Mouse (Mus musculus): ENCODE results near the gene Osbpl3. TPM values are rescaled to one million over a fixed set of nuclear protein-coding genes. Genes with fewer than 3 reads are reported as not detected.

Gene Osbpl3
- total RNA-seq, 1 experiment = 9.9 TPM

DNA sequence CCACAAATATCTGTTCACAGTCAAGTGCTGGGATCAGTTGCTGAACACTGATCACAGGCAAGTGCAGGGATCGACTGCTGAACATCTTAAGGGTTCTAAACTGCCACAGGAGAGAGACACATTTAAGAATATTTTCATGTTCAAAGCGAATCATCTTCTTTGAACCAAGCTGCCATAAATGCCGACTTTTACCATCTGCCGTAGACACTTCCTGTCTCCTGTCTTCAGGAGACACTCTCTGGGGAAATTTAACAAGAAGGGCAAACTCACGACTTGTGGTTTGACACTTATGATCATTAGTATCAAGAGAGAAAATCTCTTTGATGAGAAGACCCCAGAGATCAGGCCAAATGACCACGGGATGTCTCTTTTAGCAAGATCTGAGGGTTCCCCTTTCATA is 134.3 kb downstream of the Osbpl3 start:
- in situ Hi-C loops (cut with MboI; ENCODE audit: low sequenced_read_pairs in 2 of 2, unreplicated experiment in 2 of 2) = no loop called here
- Histone ChIP-seq H3K4me3 (ENCODE audit: insufficient read depth in 1 of 2, low read depth in 1 of 2, low read length in 2 of 2, poor library complexity in 1 of 2, severe bottlenecking in 1 of 2) (no peak overlapping the region), H3K27ac (ENCODE audit: insufficient read depth, low read depth, low read length, poor library complexity, severe bottlenecking) (no peak overlapping the region), H3K36me3 (ENCODE audit: control insufficient read depth, insufficient read depth, low read length, poor library complexity, severe bottlenecking) (no peaks in the 10 kb centered on the region), H3K4me1 (ENCODE audit: control insufficient read depth in 2 of 2, insufficient read depth in 2 of 2, low read length in 2 of 2, poor library complexity in 1 of 2) (peaks cover 13 to 14% of the 10 kb centered on the region in 2 experiments), H3K9ac (ENCODE audit: insufficient read depth, low read depth, low read length, poor library complexity, severe bottlenecking) (no peak overlapping the region), H3K9me3 (ENCODE audit: control insufficient read depth, insufficient read depth, low read depth, low read length) (no peaks in the 10 kb centered on the region)
- no peak for DNase-seq (ENCODE audit: low read depth, low spot score)
- TF ChIP-seq MAFK (IDR thresholded peaks at IDR 0.05; ENCODE audit: insufficient read depth, low read depth, low read length) (no peak), HCFC1 (IDR thresholded peaks at IDR 0.05; ENCODE audit: borderline replicate concordance, insufficient read depth, low read length) (no peak), ZC3H11A (IDR thresholded peaks at IDR 0.05; ENCODE audit: borderline replicate concordance, low read depth, low read length) (no peak), CHD2 (IDR thresholded peaks at IDR 0.05; ENCODE audit: low read depth, low read length) (no peak), ZNF384 (IDR thresholded peaks at IDR 0.05; ENCODE audit: low read depth, low read length) (no peak)

DNA sequence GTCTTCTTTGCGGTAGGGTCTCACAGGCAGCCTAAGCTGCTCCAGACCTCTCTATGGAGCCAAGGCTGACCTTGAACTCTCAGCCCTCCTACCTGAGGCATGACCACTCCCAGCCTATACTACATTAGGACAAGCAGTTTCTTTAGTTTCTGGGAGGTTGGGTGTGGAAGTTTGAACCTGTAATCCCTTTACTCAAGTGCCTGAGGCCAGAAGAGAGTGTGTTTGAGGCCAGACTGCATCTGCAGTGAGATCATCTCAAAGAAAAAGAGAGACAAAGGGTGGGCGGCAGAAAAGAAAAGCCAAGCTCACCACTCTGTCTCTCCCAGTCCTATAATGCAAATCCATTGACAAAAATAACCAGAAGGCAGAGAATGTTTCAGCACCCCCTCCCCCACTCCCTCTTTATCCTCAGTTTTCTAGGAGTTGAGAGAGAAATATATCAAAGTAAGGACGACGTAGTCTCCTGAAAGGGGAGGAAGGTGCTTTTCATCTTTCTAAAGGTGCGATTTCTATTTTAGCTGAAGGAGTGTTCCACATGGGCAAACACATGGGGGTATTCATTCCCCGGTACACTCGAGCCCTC is 137.3 kb downstream of the Osbpl3 start:
- Histone ChIP-seq H3K27ac (ENCODE audit: insufficient read depth, low read depth, low read length, poor library complexity, severe bottlenecking) (peak overlapping the region; percentile 67; the same call in 1 of the 2 replicates), H3K4me1 (ENCODE audit: control insufficient read depth in 2 of 2, insufficient read depth in 2 of 2, low read length in 2 of 2, poor library complexity in 1 of 2) (peaks cover 13 to 14% of the 10 kb centered on the region in 2 experiments), H3K9me3 (ENCODE audit: control insufficient read depth, insufficient read depth, low read depth, low read length) (no peaks in the 10 kb centered on the region), H3K4me3 (ENCODE audit: insufficient read depth in 1 of 2, low read depth in 1 of 2, low read length in 2 of 2, poor library complexity in 1 of 2, severe bottlenecking in 1 of 2) (no peak overlapping the region), H3K9ac (ENCODE audit: insufficient read depth, low read depth, low read length, poor library complexity, severe bottlenecking) (no peak overlapping the region), H3K36me3 (ENCODE audit: control insufficient read depth, insufficient read depth, low read length, poor library complexity, severe bottlenecking) (no peaks in the 10 kb centered on the region)
- in situ Hi-C loops (cut with MboI; ENCODE audit: low sequenced_read_pairs in 2 of 2, unreplicated experiment in 2 of 2) = no loop called here
- TF ChIP-seq CHD2 (IDR thresholded peaks at IDR 0.05; ENCODE audit: low read depth, low read length) (no peak), HCFC1 (IDR thresholded peaks at IDR 0.05; ENCODE audit: borderline replicate concordance, insufficient read depth, low read length) (no peak)
- DNase-seq (ENCODE audit: low read depth, low spot score) = peak; percentile 54

DNA sequence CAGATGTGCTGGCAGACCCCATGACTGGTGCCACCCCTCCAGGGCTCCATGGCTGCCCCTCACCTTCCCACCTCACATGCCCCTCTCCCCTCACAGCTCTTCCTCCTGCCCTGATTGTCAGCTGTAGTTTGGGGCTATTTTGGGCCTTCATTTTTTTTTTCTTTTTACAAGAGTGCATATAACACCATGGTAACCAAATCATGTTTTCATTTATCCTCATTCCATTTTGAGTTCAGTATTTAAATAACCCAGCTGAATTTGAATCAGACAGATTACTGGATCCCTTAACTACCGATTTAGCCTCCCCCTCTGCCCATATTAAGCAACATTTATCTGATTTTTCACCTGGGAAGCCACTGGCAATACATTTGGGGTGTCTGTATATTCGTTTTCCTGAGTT is 137.9 kb downstream of the Osbpl3 start:
- H3K4me1 ChIP-seq (ENCODE audit: control insufficient read depth in 2 of 2, insufficient read depth in 2 of 2, low read length in 2 of 2, poor library complexity in 1 of 2) = peaks cover 13 to 14% of the 10 kb centered on the region in 2 experiments
- H3K4me3 ChIP-seq (ENCODE audit: insufficient read depth in 1 of 2, low read depth in 1 of 2, low read length in 2 of 2, poor library complexity in 1 of 2, severe bottlenecking in 1 of 2) = no peak overlapping the region
- in situ Hi-C loops (cut with MboI; ENCODE audit: low sequenced_read_pairs in 2 of 2, unreplicated experiment in 2 of 2) = no loop called here
- H3K27ac ChIP-seq (ENCODE audit: insufficient read depth, low read depth, low read length, poor library complexity, severe bottlenecking) = no peak overlapping the region; the same call in 1 of the 2 replicates
- TF ChIP-seq CHD2 (IDR thresholded peaks at IDR 0.05; ENCODE audit: low read depth, low read length) (no peak), ZC3H11A (IDR thresholded peaks at IDR 0.05; ENCODE audit: borderline replicate concordance, low read depth, low read length) (no peak), HCFC1 (IDR thresholded peaks at IDR 0.05; ENCODE audit: borderline replicate concordance, insufficient read depth, low read length) (no peak), ZNF384 (IDR thresholded peaks at IDR 0.05; ENCODE audit: low read depth, low read length) (no peak), MAFK (IDR thresholded peaks at IDR 0.05; ENCODE audit: insufficient read depth, low read depth, low read length) (no peak)
- H3K9me3 ChIP-seq (ENCODE audit: control insufficient read depth, insufficient read depth, low read depth, low read length) = no peaks in the 10 kb centered on the region
- DNase-seq (ENCODE audit: low read depth, low spot score) = no peak
- no peaks in the 10 kb centered on the region for H3K36me3 ChIP-seq (ENCODE audit: control insufficient read depth, insufficient read depth, low read length, poor library complexity, severe bottlenecking)
- no peak overlapping the region for H3K9ac ChIP-seq (ENCODE audit: insufficient read depth, low read depth, low read length, poor library complexity, severe bottlenecking)

DNA sequence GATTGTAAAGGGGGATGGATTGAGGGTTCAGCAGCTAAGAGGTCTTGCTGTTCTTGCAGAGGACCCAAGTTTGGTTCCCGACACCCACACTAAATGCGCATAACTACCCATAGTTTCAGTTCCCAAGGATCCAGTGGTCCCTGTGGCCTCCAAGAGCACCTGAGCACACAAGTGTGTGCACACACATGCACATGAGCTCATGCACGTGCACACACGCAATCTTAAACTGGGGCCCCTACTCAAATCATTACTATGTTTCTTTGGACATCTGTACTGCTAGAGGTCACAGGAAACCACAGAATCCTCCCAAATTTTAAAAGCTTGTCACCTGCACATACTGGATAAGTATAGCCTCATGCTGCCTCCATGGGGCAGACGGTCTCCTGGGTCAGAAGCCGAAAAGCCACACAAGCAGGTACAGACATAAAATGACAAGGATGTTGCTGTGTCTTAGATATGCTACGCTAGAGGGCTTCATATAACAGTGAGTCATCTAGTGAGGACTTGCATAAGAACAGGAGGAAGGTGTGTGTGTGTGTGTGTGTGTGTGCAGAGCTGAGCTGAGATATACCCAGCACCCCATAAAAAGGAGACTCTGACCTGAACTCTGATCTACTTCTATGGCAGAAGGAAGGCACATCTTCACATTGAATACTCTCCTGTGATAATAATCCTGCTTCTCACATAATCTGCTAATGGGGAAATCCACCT is 139.1 kb downstream of the Osbpl3 start:
- in situ Hi-C loops (cut with MboI; ENCODE audit: low sequenced_read_pairs in 2 of 2, unreplicated experiment in 2 of 2) = no loop called here
- H3K9ac ChIP-seq (ENCODE audit: insufficient read depth, low read depth, low read length, poor library complexity, severe bottlenecking) = no peak overlapping the region
- H3K4me3 ChIP-seq (ENCODE audit: insufficient read depth in 1 of 2, low read depth in 1 of 2, low read length in 2 of 2, poor library complexity in 1 of 2, severe bottlenecking in 1 of 2) = no peak overlapping the region
- H3K27ac ChIP-seq (ENCODE audit: insufficient read depth, low read depth, low read length, poor library complexity, severe bottlenecking) = no peak overlapping the region
- no peak for TF ChIP-seq ZC3H11A (IDR thresholded peaks at IDR 0.05; ENCODE audit: borderline replicate concordance, low read depth, low read length)
- H3K9me3 ChIP-seq (ENCODE audit: control insufficient read depth, insufficient read depth, low read depth, low read length) = no peaks in the 10 kb centered on the region
- H3K36me3 ChIP-seq (ENCODE audit: control insufficient read depth, insufficient read depth, low read length, poor library complexity, severe bottlenecking) = no peaks in the 10 kb centered on the region
- no peak for DNase-seq (ENCODE audit: low read depth, low spot score)
- H3K4me1 ChIP-seq (ENCODE audit: control insufficient read depth in 2 of 2, insufficient read depth in 2 of 2, low read length in 2 of 2, poor library complexity in 1 of 2) = peaks cover 13 to 16% of the 10 kb centered on the region in 2 experiments
